Mouse (Mus musculus) CH12F3 (cell line): ENCODE data around the gene Slc27a4.

Experiments
- in situ Hi-C: fragments of 300-500 bp; cut with MboI; formaldehyde crosslinking; loops from 2 replicates; pipeline ENCODE4 v1.14.3; 2020; ENCODE audit warnings: low sequenced_read_pairs

The Slc27a4 gene

DNA sequence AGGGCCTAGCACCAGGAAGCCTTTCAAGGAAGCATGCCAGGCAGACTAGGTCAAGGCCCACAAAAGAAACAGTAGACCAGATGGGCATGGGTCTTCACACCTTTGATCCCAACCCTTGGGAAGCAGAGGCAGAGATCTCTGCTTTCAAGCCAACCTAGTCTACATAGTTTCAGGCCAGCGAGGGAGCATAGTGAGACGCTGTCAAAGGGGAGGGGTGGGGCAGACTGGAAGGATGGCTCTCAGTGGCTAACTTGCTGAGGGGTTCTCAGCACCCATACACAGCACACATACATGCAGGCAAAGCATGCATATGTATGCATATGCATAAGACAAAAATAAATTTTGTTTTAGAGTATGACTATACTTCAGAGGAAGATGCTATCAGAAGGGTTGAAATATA is 16.9 kb downstream of the Slc27a4 start:
- in situ Hi-C loops = no loop called here

DNA sequence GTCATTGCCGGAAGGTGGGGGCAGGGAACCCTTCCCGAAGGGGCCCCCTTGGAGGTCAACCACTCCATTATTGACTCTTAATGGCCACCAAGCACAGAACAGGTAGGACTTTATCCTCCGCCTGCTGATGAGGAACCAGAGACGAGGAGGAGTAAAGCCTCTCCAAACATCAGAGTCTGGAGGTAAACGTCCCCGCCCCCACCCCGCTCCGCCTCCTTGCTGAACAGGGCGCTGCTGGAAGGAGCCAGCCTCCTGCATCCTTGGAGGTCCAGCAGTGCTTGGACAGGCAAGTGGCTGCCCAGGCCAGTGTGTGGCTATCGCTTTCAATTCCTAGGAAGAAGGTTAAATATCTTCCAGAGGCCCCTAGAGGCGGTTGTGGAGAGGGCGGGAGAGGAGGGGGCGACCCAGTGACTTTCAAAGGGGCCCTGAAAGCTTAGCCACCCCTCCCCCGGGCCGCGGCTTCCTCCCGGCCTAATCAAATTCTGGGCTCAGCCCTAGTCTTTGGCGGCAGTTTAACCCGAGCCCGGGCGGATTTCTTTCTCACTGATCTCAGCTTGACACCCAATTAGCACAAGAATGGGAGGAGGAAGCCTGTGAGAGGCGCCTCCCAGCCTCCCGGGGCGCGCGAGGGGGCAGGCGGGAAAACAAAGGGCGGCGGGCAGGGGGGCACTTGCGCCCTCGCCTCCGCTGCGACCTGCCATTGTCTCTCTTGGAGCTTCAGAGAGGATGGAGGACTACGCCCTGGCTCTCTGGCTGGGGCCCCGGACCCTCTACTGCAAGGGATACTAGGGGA is 17.8 kb downstream of the Slc27a4 start, which contains the start of gene Urm1:
Gene Urm1, plus strand, starts transcription at position 51 of the 793 bp plus-strand sequence.
- in situ Hi-C loops = no loop called here

DNA sequence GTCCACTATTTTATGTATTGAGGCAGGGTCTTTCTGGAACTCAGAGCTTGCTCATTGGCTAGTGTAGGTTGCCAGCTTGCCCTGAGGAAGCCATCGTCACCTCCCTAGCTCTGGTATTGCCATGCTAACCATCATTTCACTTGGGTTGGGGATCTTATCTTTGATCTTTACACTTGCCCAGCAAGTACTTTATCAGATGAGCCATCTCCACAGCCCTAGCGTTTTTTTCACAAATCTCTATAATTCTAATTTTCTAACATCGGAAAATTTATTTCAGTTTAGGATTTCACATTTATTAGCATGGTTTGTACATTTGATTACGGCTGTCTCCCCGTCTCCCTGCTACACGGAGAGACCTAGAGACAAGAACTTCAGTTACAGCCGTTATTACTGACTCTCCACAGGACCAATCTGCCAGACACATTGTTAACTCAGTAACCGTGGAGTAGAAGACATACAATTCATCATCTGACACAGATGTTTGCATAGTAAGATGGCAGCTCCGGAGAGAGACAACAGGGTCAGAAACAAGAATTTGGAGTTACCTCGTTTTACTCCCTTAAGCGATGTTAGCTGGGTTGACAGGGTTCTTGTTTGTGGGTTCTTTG is 24.0 kb downstream of the Slc27a4 start:
- in situ Hi-C loops = no loop called here

DNA sequence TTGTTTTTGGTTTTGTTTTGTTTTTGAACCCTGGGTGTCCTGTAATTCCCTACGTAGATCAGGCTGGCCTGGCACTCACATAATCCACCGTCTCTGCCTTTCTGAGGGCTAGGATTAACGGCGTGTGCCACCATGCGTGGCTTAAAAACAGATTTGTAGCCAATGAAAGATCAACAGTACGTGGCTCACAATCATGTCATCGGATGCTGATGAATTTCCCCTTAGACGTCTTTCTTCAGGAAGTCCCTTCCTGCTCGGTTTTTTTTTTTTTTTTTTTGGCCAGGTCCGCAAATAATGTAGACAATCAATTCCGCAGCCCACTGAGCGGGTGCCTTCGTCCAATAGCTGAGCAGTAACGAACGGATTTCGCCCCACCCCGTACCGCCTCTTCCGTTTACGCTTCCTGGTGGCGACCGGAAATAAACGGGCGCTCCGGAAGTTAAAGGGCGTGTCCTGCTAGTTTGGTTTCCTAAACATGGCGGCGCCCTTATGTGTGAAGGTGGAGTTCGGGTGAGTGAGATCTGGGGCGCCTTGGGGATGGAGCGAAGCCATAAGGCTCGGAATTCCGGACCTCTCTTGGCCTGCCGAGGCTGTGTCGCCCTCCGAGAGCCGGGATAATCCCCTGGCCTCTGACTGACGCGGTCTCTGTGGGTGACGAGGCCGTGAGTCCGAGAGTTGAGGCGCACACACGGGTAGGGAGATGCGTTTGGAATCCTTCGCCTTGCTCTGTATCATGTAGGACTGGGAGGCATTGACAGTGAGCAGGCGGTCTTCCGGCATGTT is 24.7 kb downstream of the Slc27a4 start:
- in situ Hi-C loops = no loop called here

DNA sequence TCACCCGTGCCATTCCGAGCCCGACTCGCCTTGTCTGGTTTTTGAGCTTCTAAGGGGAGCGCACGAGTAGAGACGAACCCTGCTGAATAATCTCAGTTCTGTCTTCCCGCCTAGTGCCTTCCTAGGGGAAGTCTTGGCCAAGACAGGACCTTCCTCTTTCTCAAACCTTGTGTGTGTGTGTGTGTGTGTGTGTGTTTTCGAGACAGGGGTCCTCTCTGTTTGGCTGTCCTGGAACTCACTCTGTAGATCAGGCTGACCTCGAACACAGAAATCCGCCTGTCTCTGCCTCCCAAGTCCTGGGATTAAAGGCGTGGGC is 25.2 kb downstream of the Slc27a4 start:
- in situ Hi-C loops = no loop called here

DNA sequence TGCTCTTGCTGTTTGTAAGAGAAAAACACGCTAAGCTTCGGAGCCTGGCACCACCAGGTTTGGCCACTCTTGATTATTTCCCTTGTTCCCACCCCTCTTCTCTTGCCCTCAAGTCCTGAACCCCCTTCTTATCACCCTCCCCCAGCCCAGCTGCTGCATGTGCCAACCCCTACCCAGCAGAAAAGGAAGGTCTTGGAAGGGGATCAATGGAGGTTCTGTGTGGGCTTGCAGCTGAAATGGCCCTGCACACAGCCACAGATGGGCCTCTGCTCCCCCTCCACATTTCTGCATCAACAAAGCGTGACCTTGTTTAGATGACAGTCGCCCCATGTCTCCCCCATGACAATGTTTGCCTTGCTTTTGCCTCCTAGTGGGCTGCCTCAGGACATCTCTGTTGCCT is 28.7 kb downstream of the Slc27a4 start:
- in situ Hi-C loops = no loop called here

DNA sequence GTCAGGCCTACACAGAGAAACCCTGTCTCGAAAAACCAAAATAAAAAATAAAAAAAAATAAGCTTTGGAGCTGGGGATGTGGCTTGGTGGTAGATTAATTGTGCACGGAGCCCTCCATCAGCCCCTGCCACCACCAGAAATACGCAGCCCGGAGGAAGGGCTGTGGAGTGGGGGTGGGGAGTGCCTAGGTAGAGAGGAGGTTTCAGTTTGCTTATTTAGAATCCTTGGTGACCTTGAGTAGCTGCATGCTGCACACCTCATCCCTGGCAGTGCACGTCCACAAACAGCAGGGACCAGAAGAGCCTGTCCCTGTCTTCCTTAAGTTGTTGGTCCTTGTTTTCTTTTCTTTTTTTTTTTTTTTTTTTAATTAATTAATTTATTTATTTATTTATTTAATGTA is 31.4 kb downstream of the Slc27a4 start:
- in situ Hi-C loops = no loop called here

DNA sequence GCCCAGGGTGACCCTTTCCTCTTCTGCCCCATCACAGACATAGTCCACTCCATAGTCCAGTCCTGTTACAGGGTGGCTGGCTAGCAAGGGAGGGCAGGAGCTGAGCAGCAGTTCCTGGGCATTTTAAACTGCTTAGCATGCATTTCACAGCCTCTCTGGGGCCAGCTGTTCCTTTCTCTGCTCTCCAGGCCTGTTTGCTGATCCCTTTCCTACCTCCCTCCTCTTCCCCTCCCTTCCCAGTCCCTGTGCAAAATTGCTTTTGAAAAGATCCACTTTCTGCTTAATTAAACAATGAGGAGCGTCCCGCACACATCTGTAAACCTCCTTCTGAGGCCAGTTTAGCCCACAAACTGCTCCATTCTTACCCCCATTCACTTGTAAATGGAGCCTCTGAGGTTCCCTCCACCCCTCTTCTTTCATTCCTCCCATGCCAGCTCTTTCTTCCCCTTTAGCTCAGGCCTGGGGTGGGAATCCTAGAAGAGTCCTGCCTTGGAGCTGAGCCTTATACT is 33.0 kb downstream of the Slc27a4 start:
- in situ Hi-C loops = no loop called here

DNA sequence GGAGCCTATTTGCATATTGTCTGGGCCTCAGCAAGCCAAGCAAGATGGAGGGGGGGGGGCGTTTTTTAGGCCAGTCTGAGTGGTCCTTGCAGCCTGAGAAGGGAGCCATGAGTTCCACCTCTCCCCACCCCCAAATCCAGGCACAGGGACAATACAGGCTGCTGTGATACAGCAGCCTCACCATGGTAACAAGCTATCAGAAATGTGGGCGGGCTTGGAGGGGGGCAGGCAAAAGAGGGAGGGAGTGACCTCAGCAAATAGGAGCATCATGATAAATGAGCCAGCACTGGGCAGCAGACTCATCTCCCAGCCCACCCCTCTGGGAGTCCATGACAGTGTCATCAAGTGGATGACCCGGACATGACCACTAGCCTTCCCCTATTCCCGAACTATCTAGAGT is 37.0 kb downstream of the Slc27a4 start:
- in situ Hi-C loops = no loop called here

DNA sequence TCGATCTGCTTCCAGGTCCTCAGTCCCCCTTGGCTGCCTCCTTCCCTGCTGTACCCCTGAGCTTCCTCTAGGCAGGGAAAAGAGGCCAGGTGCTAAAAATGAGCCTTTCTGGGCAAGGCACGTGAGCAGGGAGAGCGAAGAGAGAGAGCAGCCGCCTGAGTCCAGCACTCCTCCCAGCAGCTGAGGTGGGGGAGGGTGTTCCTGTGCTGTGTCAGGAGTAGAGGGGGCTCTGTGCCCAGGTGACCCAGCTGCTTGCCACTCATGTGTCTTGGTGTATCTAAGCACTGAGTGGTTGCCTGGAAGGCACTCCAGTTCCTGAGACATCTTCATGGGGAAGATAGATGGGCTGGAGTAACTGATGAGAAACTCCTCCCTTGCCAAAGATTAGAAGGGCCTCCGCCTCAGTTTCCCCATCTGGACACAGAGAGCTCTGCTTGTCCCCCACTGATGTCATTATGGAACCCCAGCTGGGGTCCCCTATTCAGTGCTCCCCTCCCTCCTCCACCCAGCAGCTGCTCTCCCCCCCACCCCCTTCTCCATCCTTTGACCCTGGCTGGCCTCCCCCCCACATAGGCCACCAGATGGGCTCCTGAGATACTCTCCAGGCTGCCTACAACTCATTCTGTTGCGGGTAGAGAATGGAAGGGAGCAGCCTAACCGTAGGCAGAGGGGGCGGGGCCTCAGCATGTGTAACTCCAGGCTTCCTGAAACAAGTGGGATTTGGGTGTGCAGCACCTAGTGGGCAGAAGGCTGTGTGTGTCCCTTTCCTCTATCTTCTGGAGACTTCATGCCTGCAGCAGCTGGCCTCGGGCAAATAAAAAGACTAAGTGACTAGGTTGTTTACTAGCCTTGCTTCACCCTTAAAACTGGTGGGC is 41.0 kb downstream of the Slc27a4 start:
- in situ Hi-C loops = no loop called here

DNA sequence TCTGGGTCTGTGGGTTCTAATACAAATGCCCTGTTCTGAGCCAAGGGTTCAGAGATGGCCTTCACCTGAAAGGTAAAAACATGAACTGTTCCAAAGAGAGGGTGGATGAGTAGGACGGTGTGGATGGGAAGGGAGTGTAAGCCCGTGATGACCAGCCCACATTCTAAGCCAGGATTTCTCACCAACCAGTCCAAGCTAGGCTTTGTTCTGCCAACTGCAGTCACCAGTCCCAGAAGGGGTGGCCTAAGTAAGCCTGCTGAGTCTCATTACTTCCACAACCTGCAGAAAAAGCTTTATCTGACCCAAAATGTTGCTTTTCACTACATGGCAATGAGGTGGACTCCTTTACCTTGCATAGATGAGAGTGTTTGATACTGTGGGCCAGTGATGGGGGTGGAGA is 41.7 kb downstream of the Slc27a4 start:
- in situ Hi-C loops = no loop called here

DNA sequence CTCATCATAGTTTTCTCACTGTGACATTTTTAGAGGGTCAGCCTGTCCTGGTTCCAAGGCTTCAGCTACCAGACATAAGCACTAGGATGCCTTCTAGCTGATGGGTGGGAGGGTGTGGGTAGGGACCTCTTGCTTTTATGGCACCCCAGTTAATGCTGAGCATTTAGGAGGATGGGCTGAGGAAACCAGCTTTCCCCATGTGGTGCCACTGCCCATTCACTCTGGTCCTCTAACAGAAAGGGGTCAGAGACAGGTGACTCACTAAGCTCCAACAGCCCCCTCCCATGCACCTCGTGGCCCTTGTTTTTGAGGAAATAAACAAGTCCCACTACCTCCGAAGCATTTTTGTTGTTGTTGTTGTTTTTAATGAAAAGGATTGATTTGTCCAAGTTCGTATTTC is 42.2 kb downstream of the Slc27a4 start:
- in situ Hi-C loops = no loop called here

DNA sequence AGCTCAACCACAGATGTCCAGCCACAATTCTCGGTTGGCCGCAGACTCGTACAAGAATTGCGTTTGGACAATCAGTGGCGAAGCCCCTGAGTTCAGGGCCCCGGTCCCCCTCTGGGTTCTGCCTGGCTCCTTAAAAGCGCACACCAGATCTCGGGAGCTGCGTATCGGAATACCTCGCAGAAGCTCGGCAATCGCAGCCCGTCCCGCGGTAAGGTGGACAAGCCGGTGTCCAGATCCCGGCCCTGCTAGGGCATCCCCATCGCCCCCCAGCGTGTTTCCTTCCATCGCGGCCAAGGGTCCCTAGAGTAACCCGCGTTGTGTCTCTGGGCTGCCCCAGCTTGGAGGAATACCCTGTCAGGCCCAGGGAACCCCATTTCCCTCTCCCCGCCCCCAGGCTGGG is 43.2 kb downstream of the Slc27a4 start:
- in situ Hi-C loops = no loop called here

DNA sequence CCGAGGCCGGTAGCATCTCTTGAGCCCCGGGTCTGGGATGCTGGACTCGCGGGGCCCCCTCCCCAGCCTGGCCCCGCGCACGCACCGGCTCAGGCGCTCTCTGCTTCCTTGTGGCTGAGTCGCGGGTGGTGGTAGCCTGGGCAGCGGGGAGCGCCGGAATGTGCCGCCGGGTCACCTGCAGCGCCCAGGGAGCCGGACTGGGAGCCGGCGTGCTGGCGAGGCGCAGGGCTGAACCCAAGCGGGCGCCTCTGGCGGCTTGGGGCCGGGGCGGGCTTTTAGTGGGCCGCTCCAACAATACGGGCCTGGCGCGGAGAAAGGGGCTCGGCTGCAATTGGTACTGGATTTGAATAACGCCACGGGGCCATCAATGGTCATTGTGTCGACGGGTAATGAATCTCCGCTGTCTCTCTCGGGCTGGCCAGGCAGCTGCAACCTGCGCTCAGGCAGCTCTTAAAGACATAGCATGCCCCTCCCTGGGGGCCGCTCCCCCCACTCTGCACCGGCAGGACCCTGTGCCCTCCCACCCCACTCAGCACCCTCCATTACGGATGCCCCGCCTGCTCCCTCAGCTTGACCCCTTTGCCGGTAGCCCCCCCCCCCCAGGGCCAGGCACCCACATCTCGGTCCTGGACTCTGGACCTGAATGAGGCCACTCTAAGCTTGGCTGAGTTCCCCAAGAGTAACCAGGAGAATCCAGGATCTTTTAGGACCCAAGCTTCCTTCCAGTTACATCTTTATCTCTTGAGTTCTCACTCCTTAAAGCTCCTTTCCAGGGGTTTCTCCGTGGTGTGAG is 43.8 kb downstream of the Slc27a4 start:
- in situ Hi-C loops = no loop called here

DNA sequence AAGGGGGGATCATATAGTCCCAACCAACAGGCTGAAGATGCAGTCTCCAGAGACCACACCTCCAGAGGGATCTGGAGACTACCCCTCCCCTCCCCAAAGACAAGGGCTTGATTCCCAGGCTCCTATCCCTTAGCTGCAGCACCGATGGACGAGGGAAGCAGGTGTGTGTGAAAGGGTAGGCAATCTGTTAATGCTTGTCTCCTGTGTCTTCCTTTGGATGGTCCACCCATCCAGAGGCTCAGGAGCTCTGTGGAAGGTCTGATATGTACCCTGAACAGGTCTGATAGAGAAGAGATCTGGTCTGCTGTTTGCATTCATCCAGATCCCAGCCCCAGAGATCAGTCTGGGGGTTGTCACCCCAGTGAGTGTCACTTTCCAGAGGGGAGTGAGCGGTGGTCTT is 44.5 kb downstream of the Slc27a4 start:
- in situ Hi-C loops = no loop called here

DNA sequence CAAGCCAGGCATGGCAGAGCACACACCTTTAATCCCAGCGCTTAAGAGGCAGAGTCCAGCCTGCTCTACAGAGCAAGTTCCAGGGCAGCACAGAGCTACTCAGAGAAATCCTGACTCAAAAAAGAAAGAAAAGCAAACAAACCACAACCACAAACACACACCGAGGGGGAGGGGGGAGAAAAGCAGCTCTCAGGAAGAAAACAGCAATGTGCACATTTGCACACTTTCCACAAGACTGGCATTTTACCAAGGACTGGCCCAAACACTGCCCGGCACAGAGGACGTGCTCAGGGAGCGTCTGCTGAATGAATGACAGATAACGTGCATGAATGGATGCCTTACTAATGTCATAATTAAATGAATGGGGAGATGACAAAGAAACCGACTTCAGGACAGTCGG is 46.6 kb downstream of the Slc27a4 start:
- in situ Hi-C loops = no loop called here

DNA sequence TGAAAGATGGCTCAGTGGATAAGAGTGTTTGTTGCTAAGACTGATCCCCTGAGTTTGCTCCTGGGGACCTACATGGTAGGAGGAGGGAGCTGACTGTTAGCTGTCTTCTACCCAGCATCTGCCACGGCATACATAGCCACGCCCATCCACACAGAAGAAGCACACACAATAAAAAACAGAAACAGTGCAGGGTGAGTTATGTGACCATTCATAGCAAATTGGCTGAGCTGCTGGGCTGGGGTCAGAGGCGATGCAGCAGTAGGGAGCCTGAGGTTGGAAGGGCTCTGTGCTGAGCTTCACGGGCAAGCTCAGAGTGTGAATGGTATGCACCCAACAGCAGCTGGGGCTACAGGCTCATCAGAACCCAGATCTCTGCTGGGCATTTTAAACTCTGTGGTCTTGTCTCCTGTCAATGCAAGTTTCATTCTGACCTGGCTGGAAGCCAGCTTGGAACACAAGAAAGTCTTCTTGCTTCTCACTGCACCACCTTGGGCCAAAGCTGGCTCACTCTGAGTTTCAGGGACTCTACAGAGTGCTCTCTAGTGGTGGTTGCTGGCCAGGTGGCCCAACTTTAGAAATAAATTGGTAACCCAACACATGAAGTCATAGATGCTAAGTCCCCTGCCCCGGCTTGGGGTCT is 47.5 kb downstream of the Slc27a4 start:
- in situ Hi-C loops = no loop called here

DNA sequence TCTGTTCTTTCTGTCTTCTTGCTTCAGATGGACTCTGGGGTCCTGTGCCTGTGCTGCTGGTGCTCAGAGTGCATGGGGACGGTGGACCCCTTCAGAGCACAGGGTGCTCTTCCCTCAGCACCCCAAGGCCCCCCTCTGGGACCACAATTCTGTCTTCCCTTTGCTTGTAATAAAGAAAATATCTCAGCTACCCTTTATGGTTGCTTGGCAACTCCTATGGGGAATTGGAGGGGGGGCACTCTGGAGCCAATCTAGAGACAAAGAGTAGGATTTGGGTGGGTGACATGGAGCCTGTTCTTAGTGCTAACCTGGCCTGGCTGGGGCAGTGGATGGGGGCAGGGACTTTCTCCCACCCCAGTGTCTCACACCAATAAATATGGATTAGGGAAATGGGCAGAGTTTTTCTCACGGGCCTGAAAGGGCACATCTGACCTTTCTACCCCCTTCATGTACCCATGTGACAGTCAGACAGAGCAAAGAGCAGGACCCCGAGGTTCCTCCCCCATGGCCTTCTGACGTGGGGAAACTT is 50.6 kb downstream of the Slc27a4 start:
- in situ Hi-C loops = no loop called here

DNA sequence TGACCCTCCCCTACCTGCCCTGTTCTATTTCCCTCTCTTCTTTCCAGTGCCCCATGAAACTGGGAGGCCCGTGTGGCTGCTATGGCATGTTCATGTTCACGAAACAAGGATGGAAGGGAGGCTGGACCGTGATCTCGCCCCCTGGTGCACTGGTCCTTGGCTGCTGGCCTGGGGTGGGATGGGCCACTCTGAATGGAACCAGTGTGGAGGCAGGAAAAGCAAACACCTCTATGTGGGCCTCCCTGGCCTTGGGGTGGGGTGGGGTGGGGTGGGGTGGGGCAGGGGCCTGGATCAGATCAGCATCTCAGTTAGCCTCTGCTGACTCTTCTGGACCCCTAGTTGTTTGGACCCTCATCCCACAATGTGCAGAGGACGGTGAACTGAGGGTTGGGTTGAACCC is 51.3 kb downstream of the Slc27a4 start:
- in situ Hi-C loops = no loop called here
